Mouse (Mus musculus) bone marrow, adult 2 months (tissue): ENCODE results near the gene Ndufaf2.

Experiments used
- CTCF ChIP-seq: fragments of 200-500 bp; IDR thresholded peaks from 2 replicates; pipeline ENCODE4 v1.5.1; 2011; ENCODE audit warnings: low read length, control low read depth; ENCODE audit not compliant: control insufficient read depth, insufficient read depth
- POLR2A ChIP-seq: fragments of 200-500 bp; IDR thresholded peaks from 2 replicates; pipeline ENCODE4 v1.6.1; 2011; ENCODE audit warnings: low read depth, mild to moderate bottlenecking, control low read depth, low read length, borderline replicate concordance; ENCODE audit not compliant: control insufficient read depth

GRCm38 (mm10) chr13:108069151-108069550, 89.3 kb downstream of the Ndufaf2 start:
- no peak for TF ChIP-seq CTCF
- no peak for TF ChIP-seq POLR2A
